Mouse (Mus musculus) embryonic facial prominence, embryonic 14.5 days (tissue): Measurements from ENCODE around the gene Fkbp1a. TPM values are rescaled to one million over a fixed set of nuclear protein-coding genes. Genes with fewer than 3 reads are reported as not detected.

Experiments
- ATAC-seq: fragments of 200-750 bp; cut with Nextera tagmentation; 2 replicates; pipeline ENCODE4 v1.8.0; 2017; ENCODE audit warnings: low read depth, moderate number of reproducible peaks, moderate TSS enrichment
- DNase-seq: peaks from one replicate; pipeline ENCODE4 v3.0.0-alpha.2; 2015; ENCODE audit warnings: low spot score
- H3K27ac ChIP-seq: fragments of 300-500 bp; sonication (generic); replicated peaks from 2 replicates; pipeline ENCODE4 v1.5.1; 2014; ENCODE audit warnings: low read depth, mild to moderate bottlenecking, low read length, moderate library complexity
- H3K27me3 ChIP-seq: fragments of 300-500 bp; sonication (generic); replicated peaks from 2 replicates; pipeline ENCODE4 v1.6.1; 2014; ENCODE audit warnings: low read length; ENCODE audit not compliant: control insufficient read depth, insufficient read depth
- H3K36me3 ChIP-seq: fragments of 300-500 bp; sonication (generic); 2 replicates; pipeline ENCODE4 v1.6.1; 2014; ENCODE audit warnings: low read length, mixed read lengths; ENCODE audit not compliant: control insufficient read depth, insufficient read depth
- H3K4me1 ChIP-seq: fragments of 300-500 bp; sonication (generic); 2 replicates; pipeline ENCODE4 v1.6.1; 2014; ENCODE audit warnings: antibody characterized with exemption, low read length; ENCODE audit not compliant: control insufficient read depth, insufficient read depth
- H3K4me2 ChIP-seq: fragments of 300-500 bp; sonication (generic); 2 replicates; pipeline ENCODE4 v1.6.1; 2014; ENCODE audit warnings: low read depth, mild to moderate bottlenecking, low read length, moderate library complexity, mixed read lengths
- H3K4me3 ChIP-seq: fragments of 300-500 bp; sonication (generic); 2 replicates; pipeline ENCODE4 v1.5.1; 2014; ENCODE audit warnings: low read depth, mild to moderate bottlenecking, low read length
- H3K9ac ChIP-seq: fragments of 300-500 bp; sonication (generic); 2 replicates; pipeline ENCODE4 v1.6.1; 2014; ENCODE audit warnings: low read depth, mild to moderate bottlenecking, low read length, moderate library complexity, mixed read lengths
- H3K9me3 ChIP-seq: fragments of 300-500 bp; sonication (generic); 2 replicates; pipeline ENCODE4 v1.6.1; 2016; ENCODE audit warnings: low read length; ENCODE audit not compliant: control insufficient read depth
- WGBS: fragments of 180-500 bp; shearing (Covaris S2); extraction: QIAGEN DNeasy Blood & Tissue Kit; methylation state at CpG from one replicate; pipeline ENCODE4 v1.1.7; 2014; 5-methylcytosine and 5-hydroxymethylcytosine counted together
- polyA plus RNA-seq: library from polyadenylated mRNA; unstranded; fragments of >200 nt; fragmentation: Nextera tagmentation; extraction: Ambion mirVana; gene quantifications from 2 replicates; pipeline ENCODE4 v1.2.1, GENCODE M21; 2014

Gene Fkbp1a
- polyA plus RNA-seq, 1 experiment from 2014 or later, result 649 TPM

- Histone ChIP-seq H3K9ac (no peak overlapping the region), H3K27me3 (no peaks in the 10 kb centered on the region), H3K27ac (no peak overlapping the region), H3K9me3 (no peaks in the 10 kb centered on the region), H3K4me2 (no peak overlapping the region), H3K4me1 (no peaks in the 10 kb centered on the region), H3K36me3 (peaks cover 22% of the 10 kb centered on the region), H3K4me3 (no peak overlapping the region)
- peak; percentile 45 for DNase-seq
- 56% methylated on average over 4 of the region's 4 CpGs for WGBS
- peak; percentile 30; the same call in 1 of the 2 replicates for ATAC-seq
These were observed 17.8 kb upstream of the Fkbp1a start for GRCm38 (mm10) chr2:151524324-151525041.

GRCm38 (mm10) chr2:151525520-151525919 lies 16.8 kb upstream of the Fkbp1a start:
- peaks cover 12% of the 10 kb centered on the region for H3K36me3 ChIP-seq
- no peaks in the 10 kb centered on the region for H3K4me1 ChIP-seq
- no peak overlapping the region for H3K4me2 ChIP-seq
- no peaks in the 10 kb centered on the region for H3K27me3 ChIP-seq
- no peak overlapping the region for H3K9ac ChIP-seq
- H3K9me3 ChIP-seq, result no peaks in the 10 kb centered on the region
- ATAC-seq, result no peak
- H3K27ac ChIP-seq, result no peak overlapping the region
- H3K4me3 ChIP-seq, result no peak overlapping the region
- 73% methylated on average over 2 of the region's 2 CpGs for WGBS
- no peak for DNase-seq

GRCm38 (mm10) chr2:151528066-151528465 lies 14.2 kb upstream of the Fkbp1a start:
- Histone ChIP-seq H3K27ac (no peak overlapping the region), H3K4me3 (no peak overlapping the region), H3K9ac (no peak overlapping the region), H3K4me2 (no peak overlapping the region), H3K9me3 (no peaks in the 10 kb centered on the region), H3K27me3 (no peaks in the 10 kb centered on the region), H3K36me3 (no peaks in the 10 kb centered on the region), H3K4me1 (no peaks in the 10 kb centered on the region)
- ATAC-seq (no peak), DNase-seq (no peak)
- 83% methylated on average over 1 of the region's 1 CpGs for WGBS

- Histone ChIP-seq H3K9ac (no peak overlapping the region), H3K9me3 (no peaks in the 10 kb centered on the region), H3K4me3 (no peak overlapping the region), H3K36me3 (no peaks in the 10 kb centered on the region), H3K4me1 (no peaks in the 10 kb centered on the region), H3K27ac (no peak overlapping the region), H3K27me3 (no peaks in the 10 kb centered on the region), H3K4me2 (no peak overlapping the region)
- DNase-seq (peak; percentile 44), ATAC-seq (0 out of 2 replicates have a peak, but pooled peaks have one; percentile 37)
These were observed 13.1 kb upstream of the Fkbp1a start for GRCm38 (mm10) chr2:151529169-151529568.

- Histone ChIP-seq H3K9me3 (no peaks in the 10 kb centered on the region), H3K4me2 (no peak overlapping the region), H3K4me3 (no peak overlapping the region), H3K27me3 (no peaks in the 10 kb centered on the region), H3K27ac (no peak overlapping the region), H3K36me3 (no peaks in the 10 kb centered on the region), H3K9ac (no peak overlapping the region), H3K4me1 (no peaks in the 10 kb centered on the region)
- DNase-seq, result no peak
- WGBS, result 50% methylated on average over 7 of the region's 8 CpGs
- ATAC-seq, result no peak
These were observed 11.7 kb upstream of the Fkbp1a start for GRCm38 (mm10) chr2:151530378-151531230.

GRCm38 (mm10) chr2:151533632-151534031 lies 8.7 kb upstream of the Fkbp1a start:
- ATAC-seq (no peak), DNase-seq (no peak)
- H3K4me2 ChIP-seq, result no peak overlapping the region
- no peak overlapping the region for H3K27ac ChIP-seq
- WGBS, result 84% methylated on average over 5 of the region's 6 CpGs
- no peaks in the 10 kb centered on the region for H3K9me3 ChIP-seq
- no peak overlapping the region for H3K4me3 ChIP-seq
- H3K4me1 ChIP-seq, result no peaks in the 10 kb centered on the region
- no peaks in the 10 kb centered on the region for H3K36me3 ChIP-seq
- H3K27me3 ChIP-seq, result no peaks in the 10 kb centered on the region
- no peak overlapping the region for H3K9ac ChIP-seq

- Histone ChIP-seq H3K9ac (no peak overlapping the region), H3K27me3 (no peaks in the 10 kb centered on the region), H3K27ac (no peak overlapping the region), H3K4me2 (no peak overlapping the region), H3K9me3 (no peaks in the 10 kb centered on the region), H3K36me3 (no peaks in the 10 kb centered on the region), H3K4me1 (no peaks in the 10 kb centered on the region), H3K4me3 (no peak overlapping the region)
- 75% methylated on average over 1 of the region's 1 CpGs for WGBS
- ATAC-seq, result peak; percentile 34; the same call in 1 of the 2 replicates
- no peak for DNase-seq
These were observed 6.2 kb upstream of the Fkbp1a start for GRCm38 (mm10) chr2:151535961-151536617.

GRCm38 (mm10) chr2:151536618-151536974 lies 5.7 kb upstream of the Fkbp1a start:
- H3K4me2 ChIP-seq, result no peak overlapping the region
- H3K27me3 ChIP-seq, result no peaks in the 10 kb centered on the region
- 60% methylated on average over 5 of the region's 5 CpGs for WGBS
- H3K9me3 ChIP-seq, result no peaks in the 10 kb centered on the region
- no peaks in the 10 kb centered on the region for H3K36me3 ChIP-seq
- peak; percentile 70 for ATAC-seq
- DNase-seq, result peak; percentile 64
- H3K4me1 ChIP-seq, result peaks cover 2% of the 10 kb centered on the region
- H3K27ac ChIP-seq, result no peak overlapping the region
- H3K4me3 ChIP-seq, result no peak overlapping the region
- no peak overlapping the region for H3K9ac ChIP-seq
